Mouse (Mus musculus): ENCODE measurements around the gene Bmp4. TPM values are rescaled to one million over a fixed set of nuclear protein-coding genes. Genes with fewer than 3 reads are reported as not detected.

Bmp4 gene
- 6.2 TPM for polyA plus RNA-seq (2014; fragmentation: Illumina TruSeq; extraction: RNeasy Lipid Tissue Mini Kit (QIAGEN cat#74804); ENCODE audit: low replicate concordance)

DNA sequence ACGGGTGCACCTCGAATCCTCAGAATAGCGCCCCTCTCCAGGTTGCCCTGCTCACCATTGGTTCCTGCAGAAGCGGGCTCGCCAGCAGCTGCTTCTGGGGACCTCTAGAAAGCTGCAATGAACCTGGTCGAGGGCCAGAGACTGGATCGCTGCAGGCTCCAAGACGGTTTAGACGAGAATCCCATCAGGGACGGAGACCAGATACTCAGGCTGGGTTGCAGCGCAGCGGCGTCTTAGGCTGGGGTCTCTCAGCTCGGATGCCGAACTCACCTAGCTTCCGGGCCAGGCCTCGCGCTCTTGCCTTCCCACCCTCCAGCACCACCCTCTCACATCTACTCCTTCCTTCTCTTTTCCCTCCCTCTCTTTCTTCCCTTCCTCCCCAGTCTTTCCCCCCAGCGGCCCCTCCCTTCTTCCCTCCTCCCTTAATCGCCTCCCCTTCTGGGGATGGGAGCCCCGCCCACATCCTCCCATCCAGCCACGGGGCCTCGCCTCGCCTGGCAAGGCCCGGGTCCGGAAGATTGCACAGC, at the start of gene Bmp4:
Gene Bmp4 (minus strand): TSS at position 421 of the 527 bp plus-strand sequence.

DNA sequence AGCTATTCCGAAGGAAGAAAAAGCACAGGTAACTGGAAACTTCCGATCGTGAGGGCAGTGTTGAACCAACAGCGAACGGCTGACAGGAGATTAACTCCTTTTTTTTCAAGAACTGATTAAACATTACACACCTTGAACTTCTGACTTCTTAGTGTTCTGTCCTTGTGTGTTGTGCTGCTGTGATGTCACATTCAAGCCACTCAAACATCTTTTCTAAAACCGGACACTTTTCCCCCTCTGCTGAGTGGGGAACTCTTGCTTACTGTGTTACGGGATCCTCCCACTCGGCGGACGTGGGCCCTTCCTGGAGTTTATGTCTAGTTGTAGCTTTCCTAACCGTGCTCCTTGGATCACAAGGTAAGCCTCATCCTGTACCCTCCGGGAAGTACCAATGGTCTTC, 11.2 kb downstream of the Bmp4 start, which contains the start of gene Gm15217:
Gene Gm15217 (plus strand): TSS at position 130 of the 400 bp plus-strand sequence.

Other genes starting within 250 kb of the Bmp4 start
- not detected for gene Gm15217, start 11.3 kb downstream of the Bmp4 start, polyA plus RNA-seq (2014; fragmentation: Illumina TruSeq; extraction: RNeasy Lipid Tissue Mini Kit (QIAGEN cat#74804); ENCODE audit: low replicate concordance)